9 mouse cellular contexts compared by ENCODE assay signal in the genomic region with DNA sequence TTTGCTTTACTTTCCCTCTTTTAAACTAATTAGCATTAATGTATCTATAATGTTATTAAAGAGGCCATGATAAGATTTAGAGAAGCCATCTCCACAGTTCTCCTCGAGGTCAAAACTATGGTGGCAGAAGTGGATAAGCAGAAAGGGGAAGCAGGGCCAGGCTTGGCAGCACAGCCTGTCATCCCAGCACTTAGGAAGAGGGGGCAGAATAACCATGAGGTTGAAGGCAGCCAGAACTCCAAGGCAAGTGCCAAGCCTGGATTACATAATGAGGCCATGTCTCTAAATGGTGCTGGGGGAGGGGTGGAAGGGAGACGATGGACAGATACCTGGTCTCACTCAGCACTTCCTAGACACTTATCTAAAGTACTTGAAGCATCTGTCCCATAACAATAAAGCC.
DNase-seq lines count a peak whose midpoint lies in the region; ATAC-seq and TF ChIP-seq lines count a peak whose summit lies in the region.
"Had no signal": no experiment of that assay in that cellular context is flagged by ENCODE, and none has a peak within 500 bp of the region (broad histone marks: within the 10 kb centered on the region; RNA-seq: fewer than 3 reads in every experiment).

No protein-coding gene starts in this region.

- intact Hi-C loops in left cerebral cortex, adult 2 months (cut with DNase I): loop anchor here (5.0 kb wide), 1 partner anchor 64 kb away; no protein-coding TSS in a partner anchor

- peak; percentile 12 for DNase-seq in midbrain, embryonic 14.5 days
- DNase-seq in cerebellum, adult 2 months: peak; percentile 73 to 87
- peak; percentile 46 for DNase-seq in heart, postnatal 0 days (ENCODE audit: low spot score)
- DNase-seq in left cerebral cortex, adult 2 months (ENCODE audit: extremely low spot score in 1 of 2, low spot score in 2 of 2): peak; percentile 26 to 31
- DNase-seq in thymus, postnatal 25 days: no peak

- WGBS in midbrain, embryonic 14.5 days: 82% methylated on average over 2 of the region's 2 CpGs
- WGBS in midbrain, embryonic 16.5 days: 54% methylated on average over 2 of the region's 2 CpGs
- 3% methylated on average over 2 of the region's 2 CpGs for WGBS in cerebellum, adult 2 months
- 2% methylated on average over 2 of the region's 2 CpGs for whole genome bisulfite sequencing in heart, postnatal 0 days

- no peaks in the 10 kb centered on the region for H3K4me1 ChIP-seq in midbrain, embryonic 14.5 days (ENCODE audit: control insufficient read depth, insufficient read depth, low read length)
- H3K4me1 ChIP-seq in midbrain, embryonic 16.5 days (ENCODE audit: control insufficient read depth, insufficient read depth, low read length): peaks cover 4% of the 10 kb centered on the region; the same call in 1 of the 2 replicates
- H3K4me1 ChIP-seq in cerebellum, adult 2 months (ENCODE audit: control insufficient read depth, insufficient read depth, low read length): peaks cover 23% of the 10 kb centered on the region
- peaks cover 6% of the 10 kb centered on the region for H3K4me1 ChIP-seq in heart, postnatal 0 days (ENCODE audit: control insufficient read depth, insufficient read depth)
- H3K4me1 ChIP-seq: neural tube, embryonic 12.5 days had no signal

- no peak overlapping the region for H3K27ac ChIP-seq in midbrain, embryonic 14.5 days (replicated peaks; ENCODE audit: low read depth, low read length)
- H3K27ac ChIP-seq in midbrain, embryonic 16.5 days (ENCODE audit: low read length): no peak overlapping the region
- H3K27ac ChIP-seq in cerebellum, adult 2 months (ENCODE audit: insufficient read depth, low read length): no peak overlapping the region
- no peak overlapping the region for H3K27ac ChIP-seq in heart, postnatal 0 days (ENCODE audit: low read depth)
- H3K27ac ChIP-seq in left cerebral cortex, adult 2 months: peak overlapping the region; percentile 34
- H3K27ac ChIP-seq: neural tube, embryonic 12.5 days had no signal

- no peak overlapping the region for H3K4me2 ChIP-seq in midbrain, embryonic 14.5 days (ENCODE audit: low read length)
- no peak overlapping the region for H3K4me2 ChIP-seq in midbrain, embryonic 16.5 days (ENCODE audit: low read length)
- no peak overlapping the region for H3K4me2 ChIP-seq in heart, postnatal 0 days (ENCODE audit: low read depth, low read length)
- H3K4me2 ChIP-seq: neural tube, embryonic 12.5 days had no signal

- no peaks in the 10 kb centered on the region for H3K27me3 ChIP-seq in midbrain, embryonic 14.5 days (ENCODE audit: control insufficient read depth, insufficient read depth, low read length)
- H3K27me3 ChIP-seq in midbrain, embryonic 16.5 days (ENCODE audit: control insufficient read depth, insufficient read depth, low read depth, low read length): no peaks in the 10 kb centered on the region
- H3K27me3 ChIP-seq in cerebellum, adult 2 months (ENCODE audit: control insufficient read depth, insufficient read depth, low read length): no peaks in the 10 kb centered on the region
- H3K27me3 ChIP-seq in heart, postnatal 0 days (ENCODE audit: control insufficient read depth, insufficient read depth, low read length): no peaks in the 10 kb centered on the region
- H3K27me3 ChIP-seq: neural tube, embryonic 12.5 days had no signal

- no peak overlapping the region for H3K9ac ChIP-seq in midbrain, embryonic 14.5 days (replicated peaks; ENCODE audit: low read length)
- H3K9ac ChIP-seq in midbrain, embryonic 16.5 days (ENCODE audit: low read depth, low read length): no peak overlapping the region
- H3K9ac ChIP-seq in heart, postnatal 0 days (replicated peaks; ENCODE audit: low read depth, low read length): no peak overlapping the region
- H3K9ac ChIP-seq: neural tube, embryonic 12.5 days had no signal

- no peak; the same call in 1 of the 2 replicates for ATAC-seq in midbrain, embryonic 14.5 days (ENCODE audit: low FRiP score, low TSS enrichment)
- ATAC-seq in midbrain, embryonic 16.5 days: no peak
- ATAC-seq in heart, postnatal 0 days (ENCODE audit: insufficient read depth, low read depth): peak; percentile 83
- peak; percentile 35; the same call in 1 of the 2 replicates for ATAC-seq in neutrophil, adult 5-6 weeks (ENCODE audit: extremely low read depth, insufficient number of reproducible peaks, low FRiP score, poor library complexity, severe bottlenecking)
- ATAC-seq in CD4-positive, CD25-positive, alpha-beta regulatory T cell, adult 4 months: no peak

- H3K36me3 ChIP-seq in midbrain, embryonic 14.5 days (ENCODE audit: control insufficient read depth, insufficient read depth, low read length): no peaks in the 10 kb centered on the region
- H3K36me3 ChIP-seq in midbrain, embryonic 16.5 days (ENCODE audit: control insufficient read depth, insufficient read depth, low read length): no peaks in the 10 kb centered on the region
- H3K36me3 ChIP-seq in heart, postnatal 0 days (replicated peaks; ENCODE audit: control insufficient read depth, insufficient read depth, low read length): no peaks in the 10 kb centered on the region
- H3K36me3 ChIP-seq: neural tube, embryonic 12.5 days had no signal

- TF ChIP-seq CTCF in cerebellum, adult 2 months (IDR thresholded peaks at IDR 0.05; ENCODE audit: borderline replicate concordance, insufficient read depth, low read depth, low read length): peak; percentile 64
- peak; percentile 59 for TF ChIP-seq CTCF in heart, postnatal 0 days (IDR thresholded peaks at IDR 0.05; ENCODE audit: low read depth)
- peak; percentile 36 for TF ChIP-seq CTCF in left cerebral cortex, adult 2 months (IDR thresholded peaks at IDR 0.05)

- TF ChIP-seq EP300 in heart, postnatal 0 days (IDR thresholded peaks at IDR 0.05; ENCODE audit: low read depth): peak; percentile 29; the same call in 1 of the 2 replicates

- TF ChIP-seq POLR2A in cerebellum, adult 2 months (IDR thresholded peaks at IDR 0.05; ENCODE audit: borderline replicate concordance, insufficient read depth, low read length): no peak

- H3K4me3 ChIP-seq in midbrain, embryonic 14.5 days (replicated peaks; ENCODE audit: low read depth, low read length): no peak overlapping the region
- H3K4me3 ChIP-seq in midbrain, embryonic 16.5 days (ENCODE audit: low read depth, low read length): no peak overlapping the region
- H3K4me3 ChIP-seq in cerebellum, adult 2 months (replicated peaks; ENCODE audit: insufficient read depth, low read depth, low read length): no peak overlapping the region
- no peak overlapping the region for H3K4me3 ChIP-seq in heart, postnatal 0 days (ENCODE audit: low read depth, low read length)
- no peak overlapping the region for H3K4me3 ChIP-seq in left cerebral cortex, adult 2 months
- H3K4me3 ChIP-seq: neural tube, embryonic 12.5 days had no signal

- H3K9me3 ChIP-seq in midbrain, embryonic 14.5 days (ENCODE audit: control insufficient read depth, low read length): no peaks in the 10 kb centered on the region
- no peaks in the 10 kb centered on the region for H3K9me3 ChIP-seq in midbrain, embryonic 16.5 days (replicated peaks; ENCODE audit: control insufficient read depth, low read length, poor library complexity, severe bottlenecking)
- no peaks in the 10 kb centered on the region for H3K9me3 ChIP-seq in heart, postnatal 0 days (replicated peaks; ENCODE audit: control insufficient read depth, low read length)
- H3K9me3 ChIP-seq: neural tube, embryonic 12.5 days had no signal

Comparison
In these comparisons a context has a peak if more than half of its experiments do, and no peak if none do; other contexts are left out.
1. ATAC-seq: peak in heart, postnatal 0 days (single experiment) and neutrophil, adult 5-6 weeks (single experiment); none in midbrain, embryonic 14.5 days (single experiment), midbrain, embryonic 16.5 days (single experiment) and CD4-positive, CD25-positive, alpha-beta regulatory T cell, adult 4 months (single experiment).
2. Peak in every context shown above with its lines, with median percentiles within 50 percentile points of each other: CTCF ChIP-seq.